Mouse (Mus musculus) mouse embryonic stem cell (cell line): ENCODE results near the gene Slc25a14.

Source experiments
- in situ Hi-C, 2 experiments: fragments of 300-500 bp; cut with MboI; formaldehyde crosslinking; loops; 1 replicate in 1 of 2; 3 replicates in 1 of 2; pipeline ENCODE4 v1.14.3; 2019 to 2020; ENCODE audit warnings: low sequenced_read_pairs in 2 of 2, low pct_unique_long_range_greater_than_20kb in 1 of 2, mixed read lengths in 1 of 2; ENCODE audit not compliant: unreplicated experiment in 1 of 2

Gene Slc25a14

GRCm38 (mm10) chrX:48623379-48624053 lies at the start of gene Slc25a14:
Gene Slc25a14 (plus strand): TSS chrX:48623413.
- in situ Hi-C loops: no loop called here

GRCm38 (mm10) chrX:48583332-48583731 lies 39.9 kb upstream of the Slc25a14 start:
- in situ Hi-C loops: no loop called here

GRCm38 (mm10) chrX:48593721-48594098 lies 29.5 kb upstream of the Slc25a14 start:
- in situ Hi-C loops: no loop called here

- in situ Hi-C loops: no loop called here
These were observed 29.0 kb upstream of the Slc25a14 start, which contains the start of gene Zfp280c for GRCm38 (mm10) chrX:48594099-48594760. Gene Zfp280c (minus strand): TSS chrX:48594504.

GRCm38 (mm10) chrX:48596053-48596452 lies 27.2 kb upstream of the Slc25a14 start:
- in situ Hi-C loops: no loop called here

- in situ Hi-C loops: no loop called here
These were observed 26.3 kb upstream of the Slc25a14 start for GRCm38 (mm10) chrX:48596906-48597305.

- in situ Hi-C loops: no loop called here
These were observed 18.3 kb upstream of the Slc25a14 start for GRCm38 (mm10) chrX:48604872-48605271.

GRCm38 (mm10) chrX:48623049-48623378 lies 199 bp upstream of the Slc25a14 start:
- in situ Hi-C loops: no loop called here

- in situ Hi-C loops: no loop called here
These were observed 824 bp downstream of the Slc25a14 start for GRCm38 (mm10) chrX:48624054-48624420.

- in situ Hi-C loops: no loop called here
These were observed 13.8 kb downstream of the Slc25a14 start for GRCm38 (mm10) chrX:48637032-48637431.

GRCm38 (mm10) chrX:48644122-48644521 lies 20.9 kb downstream of the Slc25a14 start:
- in situ Hi-C loops: no loop called here

- in situ Hi-C loops: loop anchor here in 1 of 2 experiments (25.0 kb wide), 1 partner anchor 595 kb away; no protein-coding TSS in a partner anchor
These were observed 43.6 kb downstream of the Slc25a14 start for GRCm38 (mm10) chrX:48666807-48667206.

GRCm38 (mm10) chrX:48669588-48669987 lies 46.4 kb downstream of the Slc25a14 start:
- in situ Hi-C loops: loop anchor here in 1 of 2 experiments (25.0 kb wide), 1 partner anchor 593 kb away; no protein-coding TSS in a partner anchor

GRCm38 (mm10) chrX:48671714-48672113 lies 48.5 kb downstream of the Slc25a14 start:
- in situ Hi-C loops: loop anchor here in 1 of 2 experiments (25.0 kb wide), 1 partner anchor 591 kb away; no protein-coding TSS in a partner anchor

GRCm38 (mm10) chrX:48674171-48674570 lies 51.0 kb downstream of the Slc25a14 start, which contains the start of gene Gpr119:
Gene Gpr119 (minus strand): TSS chrX:48674478.
- in situ Hi-C loops: loop anchor here in 1 of 2 experiments (25.0 kb wide), 1 partner anchor 588 kb away; no protein-coding TSS in a partner anchor

- in situ Hi-C loops: loop anchor here in 1 of 2 experiments (25.0 kb wide), 1 partner anchor 629 kb away; no protein-coding TSS in a partner anchor
These were observed 60.2 kb downstream of the Slc25a14 start for GRCm38 (mm10) chrX:48683451-48683850.

GRCm38 (mm10) chrX:48683857-48684256 lies 60.6 kb downstream of the Slc25a14 start:
- in situ Hi-C loops: loop anchor here in 1 of 2 experiments (25.0 kb wide), 1 partner anchor 628 kb away; no protein-coding TSS in a partner anchor

GRCm38 (mm10) chrX:48694460-48694859 lies 71.2 kb downstream of the Slc25a14 start:
- in situ Hi-C loops: loop anchor here in 1 of 2 experiments (25.0 kb wide), 1 partner anchor 618 kb away; no protein-coding TSS in a partner anchor

GRCm38 (mm10) chrX:48694864-48695371 lies 71.7 kb downstream of the Slc25a14 start, which contains the start of gene Rbmx2:
Gene Rbmx2 (plus strand): TSS chrX:48695004.
- in situ Hi-C loops: loop anchor here in 1 of 2 experiments (25.0 kb wide), 1 partner anchor 617 kb away; no protein-coding TSS in a partner anchor
